Mouse (Mus musculus): Measurements from ENCODE around the gene Slc25a33. TPM values are rescaled to one million over a fixed set of nuclear protein-coding genes. Genes with fewer than 3 reads are reported as not detected.

Gene Slc25a33
- polyA plus RNA-seq, 1 experiment from 2014 or later: 14.2 TPM

DNA sequence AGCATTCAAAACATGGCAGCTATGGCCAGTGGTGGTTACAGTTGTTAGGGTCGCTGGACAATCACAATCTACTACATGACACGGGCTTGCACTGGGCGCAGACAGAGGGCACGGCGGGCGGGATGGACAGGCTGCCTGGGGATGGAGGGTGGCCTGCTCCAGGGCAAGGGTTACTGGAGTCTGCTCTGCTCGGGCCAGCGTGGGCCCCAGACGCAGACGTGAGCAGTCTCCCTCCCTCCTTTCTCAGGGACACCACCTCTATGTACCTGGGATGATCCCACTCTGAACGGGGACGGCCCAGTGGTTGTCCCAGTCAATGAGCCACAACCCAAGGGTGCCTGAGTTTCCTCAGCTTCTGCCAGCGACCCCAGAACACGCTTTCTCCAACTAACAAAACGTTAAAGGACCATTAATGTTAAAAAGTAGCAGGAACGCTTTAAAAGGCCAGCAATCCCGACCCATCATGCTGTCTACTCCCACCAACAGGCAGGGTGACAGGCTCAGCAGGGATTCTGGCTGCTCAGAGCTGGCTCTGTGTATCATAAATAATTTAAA, 49.1 kb downstream of the Slc25a33 start:
- WGBS: 88% methylated on average over 17 of the region's 17 CpGs
- H3K36me3 ChIP-seq (ENCODE audit: insufficient read depth, low read length): peaks cover 64% of the 10 kb centered on the region
- no peak overlapping the region for H3K9ac ChIP-seq (replicated peaks; ENCODE audit: low read length)
- no peak overlapping the region for H3K4me2 ChIP-seq (replicated peaks; ENCODE audit: low read depth, low read length)
- ATAC-seq (ENCODE audit: low FRiP score, low TSS enrichment): no peak
- H3K4me3 ChIP-seq (ENCODE audit: low read length): no peak overlapping the region
- H3K27ac ChIP-seq (ENCODE audit: low read length): no peak overlapping the region
- no peaks in the 10 kb centered on the region for H3K27me3 ChIP-seq (ENCODE audit: insufficient read depth, low read length)
- no peaks in the 10 kb centered on the region for H3K9me3 ChIP-seq (ENCODE audit: low read length)
- H3K4me1 ChIP-seq (ENCODE audit: insufficient read depth, low read length): no peaks in the 10 kb centered on the region

DNA sequence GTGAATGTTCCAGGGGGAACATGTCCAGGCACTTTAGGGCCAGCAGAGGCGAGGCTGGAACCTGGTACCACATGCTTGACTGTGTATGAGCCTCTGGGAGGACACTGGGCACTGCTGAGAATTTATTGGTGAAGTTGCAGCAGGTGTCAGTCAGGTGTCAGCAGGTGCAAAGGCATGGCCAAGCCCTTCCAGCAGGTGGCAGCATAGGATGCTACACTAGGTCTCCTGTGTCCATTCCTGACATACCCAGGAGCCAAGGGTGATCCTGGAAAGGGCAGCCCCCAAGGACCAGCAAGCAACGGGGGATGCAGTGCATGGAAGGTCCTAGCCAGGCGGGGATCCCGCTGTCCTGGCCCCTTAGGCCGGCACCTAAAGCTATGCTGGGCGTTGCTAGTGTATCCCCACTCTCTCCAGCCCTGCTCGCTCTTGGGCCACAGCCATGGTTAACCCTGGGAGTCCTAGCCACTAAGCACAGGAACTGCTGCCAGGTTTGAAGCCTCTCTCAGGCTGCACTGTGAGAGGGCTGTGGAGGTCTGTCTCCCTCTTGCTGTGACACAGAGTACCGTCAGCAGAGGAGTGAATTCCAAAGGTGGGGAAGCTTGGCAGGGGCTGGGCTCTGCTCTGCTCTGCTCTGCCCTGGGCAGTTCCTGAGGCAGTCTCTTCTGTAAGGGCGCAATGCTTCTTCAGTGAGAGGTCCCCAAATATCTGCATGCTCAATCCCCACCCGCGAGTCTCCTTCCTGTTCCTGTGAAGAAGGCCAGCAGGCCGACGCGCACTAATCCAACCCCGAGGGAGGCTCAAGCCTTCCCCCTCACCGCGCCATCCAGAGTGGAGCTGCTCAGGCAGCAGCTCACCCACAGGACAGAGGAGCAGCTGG, 50.0 kb downstream of the Slc25a33 start:
- H3K27ac ChIP-seq (ENCODE audit: low read length): no peak overlapping the region
- no peaks in the 10 kb centered on the region for H3K9me3 ChIP-seq (ENCODE audit: low read length)
- H3K4me2 ChIP-seq (replicated peaks; ENCODE audit: low read depth, low read length): no peak overlapping the region
- peaks cover 64% of the 10 kb centered on the region for H3K36me3 ChIP-seq (ENCODE audit: insufficient read depth, low read length)
- no peak overlapping the region for H3K4me3 ChIP-seq (ENCODE audit: low read length)
- H3K4me1 ChIP-seq (ENCODE audit: insufficient read depth, low read length): no peaks in the 10 kb centered on the region
- no peaks in the 10 kb centered on the region for H3K27me3 ChIP-seq (ENCODE audit: insufficient read depth, low read length)
- WGBS: 75% methylated on average over 17 of the region's 17 CpGs
- ATAC-seq (ENCODE audit: low FRiP score, low TSS enrichment): no peak
- H3K9ac ChIP-seq (replicated peaks; ENCODE audit: low read length): no peak overlapping the region

DNA sequence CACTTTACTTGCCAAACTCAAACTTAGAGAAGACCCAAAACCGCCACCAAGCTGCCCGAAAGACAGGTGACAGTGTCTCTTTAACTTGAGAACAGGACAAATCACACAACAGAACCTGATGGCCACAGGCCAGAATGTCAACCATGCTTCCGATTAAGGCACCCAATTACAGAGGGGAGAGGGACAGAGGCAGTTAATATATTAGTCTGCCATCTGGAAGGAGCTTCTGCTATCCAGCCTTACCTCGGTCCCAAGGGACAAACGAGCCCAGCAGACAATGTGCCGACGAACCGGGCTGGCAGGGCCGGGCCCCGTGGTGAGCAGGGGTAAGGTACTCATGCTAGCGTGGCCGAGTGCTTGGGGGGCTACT, 51.1 kb downstream of the Slc25a33 start:
- Histone ChIP-seq H3K4me3 (ENCODE audit: low read length) (no peak overlapping the region), H3K4me2 (replicated peaks; ENCODE audit: low read depth, low read length) (no peak overlapping the region), H3K4me1 (ENCODE audit: insufficient read depth, low read length) (no peaks in the 10 kb centered on the region), H3K27ac (ENCODE audit: low read length) (no peak overlapping the region), H3K9ac (replicated peaks; ENCODE audit: low read length) (no peak overlapping the region), H3K9me3 (ENCODE audit: low read length) (no peaks in the 10 kb centered on the region), H3K27me3 (ENCODE audit: insufficient read depth, low read length) (no peaks in the 10 kb centered on the region), H3K36me3 (ENCODE audit: insufficient read depth, low read length) (peaks cover 68% of the 10 kb centered on the region)
- WGBS: 86% methylated on average over 12 of the region's 12 CpGs
- ATAC-seq (ENCODE audit: low FRiP score, low TSS enrichment): no peak

DNA sequence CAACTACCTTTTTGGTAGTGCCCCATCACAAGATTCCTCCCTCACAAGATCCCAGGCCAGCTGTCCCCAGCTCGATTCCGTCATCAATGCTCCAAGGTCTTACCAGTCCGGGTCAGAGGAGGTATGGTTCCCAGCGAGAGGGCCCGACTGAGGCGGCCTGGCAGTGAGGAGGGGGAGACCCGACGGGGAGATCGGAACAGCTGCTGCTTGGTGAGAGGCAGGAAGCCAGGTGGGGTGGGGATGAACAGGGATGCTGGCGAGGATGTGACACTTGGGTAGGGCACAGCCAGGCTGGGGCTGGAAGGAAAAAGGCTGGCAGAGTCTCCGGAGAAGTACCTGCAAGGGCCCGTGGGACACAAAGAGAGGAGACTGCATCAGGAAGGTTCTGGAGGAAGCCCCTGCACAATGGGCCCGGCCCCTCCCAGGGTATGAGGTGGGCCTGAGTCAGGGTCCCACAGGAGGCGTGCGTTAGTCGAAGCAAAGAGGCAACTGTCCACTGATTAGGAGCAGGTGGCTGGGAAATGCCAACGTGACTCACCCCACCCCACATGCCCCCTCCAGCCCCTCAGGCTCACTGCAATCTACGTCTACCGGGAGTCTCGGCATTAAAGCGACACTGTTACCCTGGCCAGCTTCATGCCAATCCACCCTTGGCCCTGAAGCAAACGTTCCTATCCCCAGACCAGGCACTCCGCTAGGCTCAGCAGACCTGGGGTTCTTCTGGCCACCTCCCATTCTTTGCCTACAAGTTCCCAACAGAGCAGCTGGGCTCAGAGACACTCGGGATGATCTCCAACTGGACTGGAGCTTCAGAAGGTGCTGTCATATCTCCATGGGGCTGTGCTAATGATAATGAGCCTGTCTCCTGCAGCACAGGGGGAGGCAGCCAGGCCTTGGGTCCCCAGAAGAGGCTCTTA, 51.7 kb downstream of the Slc25a33 start:
- whole genome bisulfite sequencing: 89% methylated on average over 24 of the region's 24 CpGs
- H3K4me1 ChIP-seq (ENCODE audit: insufficient read depth, low read length): no peaks in the 10 kb centered on the region
- H3K27me3 ChIP-seq (ENCODE audit: insufficient read depth, low read length): no peaks in the 10 kb centered on the region
- H3K9ac ChIP-seq (replicated peaks; ENCODE audit: low read length): no peak overlapping the region
- no peaks in the 10 kb centered on the region for H3K9me3 ChIP-seq (ENCODE audit: low read length)
- H3K4me3 ChIP-seq (ENCODE audit: low read length): no peak overlapping the region
- H3K27ac ChIP-seq (ENCODE audit: low read length): no peak overlapping the region
- peaks cover 67% of the 10 kb centered on the region for H3K36me3 ChIP-seq (ENCODE audit: insufficient read depth, low read length)
- no peak overlapping the region for H3K4me2 ChIP-seq (replicated peaks; ENCODE audit: low read depth, low read length)
- ATAC-seq (ENCODE audit: low FRiP score, low TSS enrichment): no peak

DNA sequence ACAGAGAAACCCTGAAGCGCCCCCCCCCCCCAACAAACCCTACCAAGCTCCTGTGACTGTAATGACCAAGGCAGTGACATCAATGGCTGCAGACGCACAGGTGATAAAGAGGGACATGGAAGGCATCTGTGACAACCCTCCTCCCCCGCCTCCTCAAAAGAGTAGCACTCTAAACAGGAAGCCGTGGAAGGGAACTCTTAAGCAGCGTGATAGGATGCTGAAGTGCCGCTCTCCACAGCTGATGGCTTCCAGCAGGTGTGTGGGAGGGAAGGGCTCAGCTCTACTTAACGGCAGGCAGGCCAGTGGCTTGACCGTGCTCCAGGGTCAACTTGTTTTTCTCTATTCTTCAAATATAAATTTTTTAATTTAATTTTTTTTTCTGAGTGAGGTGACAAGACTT, 52.9 kb downstream of the Slc25a33 start:
- Histone ChIP-seq H3K4me1 (ENCODE audit: insufficient read depth, low read length) (no peaks in the 10 kb centered on the region), H3K4me2 (replicated peaks; ENCODE audit: low read depth, low read length) (no peak overlapping the region), H3K27me3 (ENCODE audit: insufficient read depth, low read length) (no peaks in the 10 kb centered on the region), H3K27ac (ENCODE audit: low read length) (no peak overlapping the region), H3K4me3 (ENCODE audit: low read length) (no peak overlapping the region), H3K9me3 (ENCODE audit: low read length) (no peaks in the 10 kb centered on the region), H3K36me3 (ENCODE audit: insufficient read depth, low read length) (peaks cover 67% of the 10 kb centered on the region), H3K9ac (replicated peaks; ENCODE audit: low read length) (no peak overlapping the region)
- 57% methylated on average over 8 of the region's 8 CpGs for WGBS
- no peak for ATAC-seq (ENCODE audit: low FRiP score, low TSS enrichment)

DNA sequence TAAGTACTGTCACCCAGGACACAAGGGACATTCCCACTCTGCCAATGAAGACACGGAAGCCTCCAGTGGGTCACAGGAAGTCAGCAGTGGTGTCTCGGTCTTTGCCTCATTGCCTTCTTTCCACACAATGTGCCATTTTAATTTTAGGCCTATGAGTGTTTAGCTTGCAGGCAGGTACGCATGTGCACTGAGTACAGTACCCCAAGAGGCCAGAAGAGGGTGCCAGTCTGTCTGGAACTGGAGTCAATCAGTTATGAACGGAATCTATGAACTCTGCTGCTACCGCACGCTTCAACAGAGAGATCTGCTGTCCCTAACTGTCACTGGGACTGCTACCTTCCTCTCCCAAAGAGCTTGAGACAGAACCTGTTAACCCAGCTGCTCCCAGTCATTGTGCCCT, 54.4 kb downstream of the Slc25a33 start:
- Histone ChIP-seq H3K27ac (ENCODE audit: low read length) (no peak overlapping the region), H3K9ac (replicated peaks; ENCODE audit: low read length) (no peak overlapping the region), H3K36me3 (ENCODE audit: insufficient read depth, low read length) (peaks cover 70% of the 10 kb centered on the region), H3K4me2 (replicated peaks; ENCODE audit: low read depth, low read length) (no peak overlapping the region), H3K4me1 (ENCODE audit: insufficient read depth, low read length) (no peaks in the 10 kb centered on the region), H3K27me3 (ENCODE audit: insufficient read depth, low read length) (no peaks in the 10 kb centered on the region), H3K9me3 (ENCODE audit: low read length) (no peaks in the 10 kb centered on the region), H3K4me3 (ENCODE audit: low read length) (no peak overlapping the region)
- ATAC-seq (ENCODE audit: low FRiP score, low TSS enrichment): no peak
- 84% methylated on average over 6 of the region's 6 CpGs for WGBS

DNA sequence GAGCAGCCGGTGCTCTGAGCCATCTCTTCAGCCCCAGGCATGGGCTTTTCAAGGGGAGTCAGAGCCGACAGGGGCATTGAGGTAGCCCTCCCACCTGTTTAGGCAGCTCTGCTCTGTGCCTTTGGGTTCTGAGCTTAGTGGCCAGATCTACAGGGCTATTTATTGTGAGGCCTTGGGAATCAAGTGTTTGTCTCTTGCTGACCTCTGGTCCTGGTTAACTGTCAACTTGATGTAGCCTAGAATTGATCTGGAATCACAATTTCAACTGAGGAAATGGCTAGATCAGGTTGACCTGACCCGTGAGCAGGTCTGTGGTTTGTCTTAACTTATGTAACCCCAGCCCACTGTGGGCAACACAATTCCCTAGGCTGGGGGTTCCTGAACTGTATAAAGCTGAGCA, 59.5 kb downstream of the Slc25a33 start:
- ATAC-seq (ENCODE audit: low FRiP score, low TSS enrichment): no peak
- Histone ChIP-seq H3K36me3 (ENCODE audit: insufficient read depth, low read length) (peaks cover 45% of the 10 kb centered on the region), H3K4me2 (replicated peaks; ENCODE audit: low read depth, low read length) (no peak overlapping the region), H3K4me1 (ENCODE audit: insufficient read depth, low read length) (no peaks in the 10 kb centered on the region), H3K27ac (ENCODE audit: low read length) (no peak overlapping the region), H3K4me3 (ENCODE audit: low read length) (no peak overlapping the region), H3K9ac (replicated peaks; ENCODE audit: low read length) (no peak overlapping the region), H3K9me3 (ENCODE audit: low read length) (no peaks in the 10 kb centered on the region), H3K27me3 (ENCODE audit: insufficient read depth, low read length) (no peaks in the 10 kb centered on the region)
- 79% methylated on average over 3 of the region's 3 CpGs for WGBS

DNA sequence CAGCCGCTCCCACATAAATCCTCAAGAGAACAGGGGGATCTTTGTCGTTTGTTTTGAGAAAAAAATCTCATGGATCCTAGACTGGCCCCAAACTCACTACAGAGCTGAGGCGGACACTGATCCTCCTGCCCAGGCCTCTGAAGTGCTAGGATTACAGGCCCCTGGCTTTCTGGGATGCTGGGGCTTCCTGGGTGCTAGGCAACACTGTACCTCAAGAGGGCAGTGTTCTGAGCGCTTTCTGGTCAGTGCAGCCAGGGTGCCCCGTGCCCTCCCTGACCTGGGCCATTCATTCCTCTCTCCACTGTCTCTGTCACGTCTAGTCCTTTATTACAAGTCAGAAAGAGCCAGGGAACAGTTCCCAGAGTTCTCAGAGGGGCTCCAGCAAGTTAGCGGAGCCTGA, 62.1 kb downstream of the Slc25a33 start:
- ATAC-seq (ENCODE audit: low FRiP score, low TSS enrichment): peak; percentile 35; the same call in 1 of the 2 replicates
- Histone ChIP-seq H3K27me3 (ENCODE audit: insufficient read depth, low read length) (no peaks in the 10 kb centered on the region), H3K4me1 (ENCODE audit: insufficient read depth, low read length) (no peaks in the 10 kb centered on the region), H3K9ac (replicated peaks; ENCODE audit: low read length) (no peak overlapping the region), H3K36me3 (ENCODE audit: insufficient read depth, low read length) (peaks cover 21% of the 10 kb centered on the region), H3K27ac (ENCODE audit: low read length) (no peak overlapping the region), H3K4me3 (ENCODE audit: low read length) (no peak overlapping the region), H3K9me3 (ENCODE audit: low read length) (no peaks in the 10 kb centered on the region), H3K4me2 (replicated peaks; ENCODE audit: low read depth, low read length) (no peak overlapping the region)
- 20% methylated on average over 7 of the region's 7 CpGs for WGBS

DNA sequence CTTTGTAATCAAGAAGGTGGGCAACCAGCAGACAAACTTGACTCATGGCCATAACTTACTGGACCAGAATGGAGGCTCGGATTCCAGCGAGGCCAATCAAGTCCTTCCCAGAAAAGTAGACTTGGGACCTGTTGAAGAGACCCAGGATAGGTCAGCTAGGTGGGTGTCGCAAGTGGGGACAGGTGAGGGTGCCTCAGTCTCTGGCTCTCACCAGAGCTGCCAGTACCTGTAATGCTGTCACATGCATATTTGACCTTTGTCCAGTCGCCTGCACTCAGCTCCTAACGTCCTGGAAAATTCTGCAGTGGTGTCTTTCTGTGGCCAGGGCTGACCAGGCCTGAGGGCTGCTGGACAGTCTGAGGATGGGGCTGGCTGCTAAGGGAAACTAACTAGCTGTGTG, 62.6 kb downstream of the Slc25a33 start:
- no peak overlapping the region for H3K9ac ChIP-seq (replicated peaks; ENCODE audit: low read length)
- no peak overlapping the region for H3K27ac ChIP-seq (ENCODE audit: low read length)
- H3K9me3 ChIP-seq (ENCODE audit: low read length): no peaks in the 10 kb centered on the region
- no peaks in the 10 kb centered on the region for H3K4me1 ChIP-seq (ENCODE audit: insufficient read depth, low read length)
- no peaks in the 10 kb centered on the region for H3K27me3 ChIP-seq (ENCODE audit: insufficient read depth, low read length)
- ATAC-seq (ENCODE audit: low FRiP score, low TSS enrichment): peak; percentile 21; the same call in 1 of the 2 replicates
- 80% methylated on average over 5 of the region's 5 CpGs for WGBS
- peaks cover 16% of the 10 kb centered on the region for H3K36me3 ChIP-seq (ENCODE audit: insufficient read depth, low read length)
- no peak overlapping the region for H3K4me3 ChIP-seq (ENCODE audit: low read length)
- no peak overlapping the region for H3K4me2 ChIP-seq (replicated peaks; ENCODE audit: low read depth, low read length)

Data from kidney, embryonic 16.5 days (tissue).